Mouse (Mus musculus) lung, adult 2 months (tissue): ENCODE results near the gene P4ha1. TPM values are rescaled to one million over a fixed set of nuclear protein-coding genes. Genes with fewer than 3 reads are reported as not detected.

Experiments
- DNase-seq: peaks from one replicate; pipeline ENCODE4 v3.0.0; 2022
- H3K4me1 ChIP-seq: fragments of 200-500 bp; 2 replicates; pipeline ENCODE4 v1.6.1; 2011; ENCODE audit warnings: low read length; ENCODE audit not compliant: control insufficient read depth, insufficient read depth
- H3K4me3 ChIP-seq: fragments of 200-500 bp; replicated peaks from 2 replicates; pipeline ENCODE3; 2011; ENCODE audit warnings: low read depth, mild to moderate bottlenecking, control low read depth, low read length; ENCODE audit errors: extremely low read depth
- CTCF ChIP-seq: fragments of 200-500 bp; IDR thresholded peaks from 2 replicates; pipeline ENCODE4 v1.5.1; 2011; ENCODE audit warnings: mild to moderate bottlenecking, low read length, control low read depth; ENCODE audit not compliant: insufficient read depth
- POLR2A ChIP-seq: fragments of 200-500 bp; IDR thresholded peaks from 2 replicates; pipeline ENCODE4 v1.6.1; 2011; ENCODE audit warnings: low read depth, mild to moderate bottlenecking, control low read depth, low read length, borderline replicate concordance; ENCODE audit errors: extremely low read depth
- WGBS: fragments of 180-500 bp; shearing (Covaris S2); methylation state at CpG from one replicate; pipeline ENCODE4 v1.1.7; 2018; 5-methylcytosine and 5-hydroxymethylcytosine counted together
- polyA plus RNA-seq: library from polyadenylated mRNA; depleted of rRNA; stranded (reverse); fragments of >200 nt; gene quantifications from 2 replicates; pipeline ENCODE4 v1.2.3, GENCODE M21; 2012; rRNA removed

The P4ha1 gene
- polyA plus RNA-seq: 17.4 and 21.9 TPM in 2 replicates

- H3K4me3 ChIP-seq: peak within 1 kb of the TSS; percentile 72
- H3K4me1 ChIP-seq: peaks cover 2% of the 10 kb centered on the region
- WGBS: under 1% methylated on average over 39 of the region's 39 CpGs
- peak; percentile 100 for TF ChIP-seq POLR2A
- peak; percentile 54; the same call in 1 of the 2 replicates for TF ChIP-seq CTCF
- DNase-seq: peak; percentile 96
These were observed at the start of gene P4ha1 for GRCm38 (mm10) chr10:59323100-59323487. Gene P4ha1, plus strand, starts transcription at chr10:59323296.

GRCm38 (mm10) chr10:59275745-59276144, 47.4 kb upstream of the P4ha1 start:
- TF ChIP-seq POLR2A (no peak), CTCF (no peak)
- 93% methylated on average over 5 of the region's 5 CpGs for WGBS
- DNase-seq: no peak
- H3K4me3 ChIP-seq: no peak overlapping the region
- no peaks in the 10 kb centered on the region; the same call in 1 of the 2 replicates for H3K4me1 ChIP-seq

GRCm38 (mm10) chr10:59277116-59277515, 46.0 kb upstream of the P4ha1 start:
- TF ChIP-seq CTCF (no peak), POLR2A (no peak)
- 23% methylated on average over 10 of the region's 10 CpGs for WGBS
- Histone ChIP-seq H3K4me1 (no peaks in the 10 kb centered on the region; the same call in 1 of the 2 replicates), H3K4me3 (no peak overlapping the region)
- DNase-seq: no peak

GRCm38 (mm10) chr10:59277729-59278475, 45.2 kb upstream of the P4ha1 start:
- WGBS: 53% methylated on average over 5 of the region's 5 CpGs
- TF ChIP-seq POLR2A (no peak), CTCF (no peak)
- no peak overlapping the region for H3K4me3 ChIP-seq
- no peak for DNase-seq
- no peaks in the 10 kb centered on the region; the same call in 1 of the 2 replicates for H3K4me1 ChIP-seq

- Histone ChIP-seq H3K4me3 (no peak overlapping the region), H3K4me1 (no peaks in the 10 kb centered on the region; the same call in 1 of the 2 replicates)
- 57% methylated on average over 3 of the region's 3 CpGs for WGBS
- DNase-seq: no peak
- TF ChIP-seq POLR2A (no peak), CTCF (no peak)
These were observed 39.9 kb upstream of the P4ha1 start for GRCm38 (mm10) chr10:59283164-59283563.

- 95% methylated on average over 1 of the region's 1 CpGs for WGBS
- H3K4me3 ChIP-seq: no peak overlapping the region
- DNase-seq: no peak
- TF ChIP-seq CTCF (no peak), POLR2A (no peak)
- H3K4me1 ChIP-seq: no peaks in the 10 kb centered on the region; the same call in 1 of the 2 replicates
These were observed 39.3 kb upstream of the P4ha1 start for GRCm38 (mm10) chr10:59283749-59284148.

- no peak for DNase-seq
- no peaks in the 10 kb centered on the region for H3K4me1 ChIP-seq
- H3K4me3 ChIP-seq: no peak overlapping the region
- TF ChIP-seq POLR2A: no peak
- no peak for TF ChIP-seq CTCF
- WGBS: 48% methylated on average over 5 of the region's 5 CpGs
These were observed 37.6 kb upstream of the P4ha1 start for GRCm38 (mm10) chr10:59285530-59285929.

- Histone ChIP-seq H3K4me3 (no peak overlapping the region), H3K4me1 (no peaks in the 10 kb centered on the region)
- 55% methylated on average over 2 of the region's 2 CpGs for WGBS
- TF ChIP-seq POLR2A (no peak), CTCF (no peak)
- DNase-seq: no peak
These were observed 35.8 kb upstream of the P4ha1 start for GRCm38 (mm10) chr10:59287251-59287650.

GRCm38 (mm10) chr10:59287662-59288061, 35.4 kb upstream of the P4ha1 start:
- TF ChIP-seq CTCF: no peak
- TF ChIP-seq POLR2A: no peak
- WGBS: 54% methylated on average over 3 of the region's 3 CpGs
- Histone ChIP-seq H3K4me1 (no peaks in the 10 kb centered on the region), H3K4me3 (no peak overlapping the region)
- DNase-seq: no peak

GRCm38 (mm10) chr10:59289062-59289461, 34.0 kb upstream of the P4ha1 start:
- WGBS: 53% methylated on average over 8 of the region's 8 CpGs
- TF ChIP-seq POLR2A (no peak), CTCF (peak; percentile 77)
- no peak for DNase-seq

More at GRCm38 (mm10) chr10:59289062-59289461, 34.0 kb upstream of the P4ha1 start:
- Histone ChIP-seq H3K4me3 (no peak overlapping the region), H3K4me1 (no peaks in the 10 kb centered on the region)
